Mouse (Mus musculus): ENCODE measurements around the gene Pja2. TPM values are rescaled to one million over a fixed set of nuclear protein-coding genes. Genes with fewer than 3 reads are reported as not detected.
A peak's percentile ranks its signal among the peaks of the same experiment; 100 is the strongest.

Pja2 gene
- 83.3 and 84.6 TPM in 2 replicates for polyA plus RNA-seq (2015; fragmentation: Nextera tagmentation; extraction: Ambion mirVana)

- H3K36me3 ChIP-seq: peaks cover 2% of the 10 kb centered on the region; the same call in 1 of the 2 replicates
- peak within 1 kb of the TSS; percentile 81 for H3K4me2 ChIP-seq (replicated peaks)
- under 1% methylated on average over 51 of the region's 60 CpGs for WGBS
- peak within 1 kb of the TSS; percentile 98 for H3K9ac ChIP-seq
- H3K27ac ChIP-seq: peak within 1 kb of the TSS; percentile 97
- H3K9me3 ChIP-seq: no peaks in the 10 kb centered on the region
- H3K27me3 ChIP-seq: no peaks in the 10 kb centered on the region
- peak within 1 kb of the TSS; percentile 97 for H3K4me3 ChIP-seq
- H3K4me1 ChIP-seq: peaks cover 12% of the 10 kb centered on the region
- ATAC-seq (ENCODE audit: low FRiP score, low read depth): peak; percentile 100
Observed at GRCm38 (mm10) chr17:64331898-64332769, at the start of gene Pja2. Gene Pja2, minus strand, starts transcription at chr17:64331916.

GRCm38 (mm10) chr17:64375327-64375726 is 43.6 kb upstream of the Pja2 start:
- H3K27ac ChIP-seq: no peak overlapping the region
- no peak overlapping the region for H3K4me3 ChIP-seq
- 0 out of 2 replicates have a peak, but pooled peaks have one; percentile 59 for ATAC-seq (ENCODE audit: low FRiP score, low read depth)
- no peak overlapping the region for H3K9ac ChIP-seq
- H3K36me3 ChIP-seq: no peaks in the 10 kb centered on the region
- 65% methylated on average over 4 of the region's 4 CpGs for WGBS
- H3K9me3 ChIP-seq: no peaks in the 10 kb centered on the region
- H3K27me3 ChIP-seq: no peaks in the 10 kb centered on the region
- no peak overlapping the region for H3K4me2 ChIP-seq (replicated peaks)
- no peaks in the 10 kb centered on the region for H3K4me1 ChIP-seq

GRCm38 (mm10) chr17:64363694-64364093 is 32.0 kb upstream of the Pja2 start:
- H3K9me3 ChIP-seq: no peaks in the 10 kb centered on the region
- ATAC-seq (ENCODE audit: low FRiP score, low read depth): no peak
- no peaks in the 10 kb centered on the region for H3K4me1 ChIP-seq
- H3K4me3 ChIP-seq: no peak overlapping the region
- 73% methylated on average over 1 of the region's 1 CpGs for WGBS
- no peaks in the 10 kb centered on the region for H3K27me3 ChIP-seq
- no peak overlapping the region for H3K9ac ChIP-seq
- no peaks in the 10 kb centered on the region for H3K36me3 ChIP-seq
- no peak overlapping the region for H3K27ac ChIP-seq
- H3K4me2 ChIP-seq (replicated peaks): no peak overlapping the region

- H3K9ac ChIP-seq: no peak overlapping the region
- H3K4me3 ChIP-seq: no peak overlapping the region
- H3K9me3 ChIP-seq: no peaks in the 10 kb centered on the region
- no peaks in the 10 kb centered on the region for H3K27me3 ChIP-seq
- no peak overlapping the region for H3K27ac ChIP-seq
- H3K36me3 ChIP-seq: no peaks in the 10 kb centered on the region
- H3K4me2 ChIP-seq (replicated peaks): no peak overlapping the region
- ATAC-seq (ENCODE audit: low FRiP score, low read depth): no peak
- WGBS: 62% methylated on average over 5 of the region's 5 CpGs
- H3K4me1 ChIP-seq: no peaks in the 10 kb centered on the region
Observed at GRCm38 (mm10) chr17:64362570-64362969, 30.9 kb upstream of the Pja2 start.

- H3K27ac ChIP-seq: no peak overlapping the region
- 77% methylated on average over 3 of the region's 3 CpGs for WGBS
Observed at GRCm38 (mm10) chr17:64361911-64362425, 30.3 kb upstream of the Pja2 start.

GRCm38 (mm10) chr17:64353940-64354339 is 22.2 kb upstream of the Pja2 start:
- Histone ChIP-seq H3K9me3 (peaks cover 3% of the 10 kb centered on the region; the same call in 1 of the 2 replicates), H3K4me3 (no peak overlapping the region), H3K4me2 (replicated peaks) (no peak overlapping the region), H3K27ac (no peak overlapping the region), H3K4me1 (no peaks in the 10 kb centered on the region), H3K27me3 (no peaks in the 10 kb centered on the region), H3K9ac (no peak overlapping the region), H3K36me3 (no peaks in the 10 kb centered on the region)
- WGBS: 95% methylated on average over 7 of the region's 7 CpGs
- no peak for ATAC-seq (ENCODE audit: low FRiP score, low read depth)

More at GRCm38 (mm10) chr17:64361911-64362425, 30.3 kb upstream of the Pja2 start:
- H3K36me3 ChIP-seq: no peaks in the 10 kb centered on the region
- no peaks in the 10 kb centered on the region for H3K4me1 ChIP-seq
- H3K9ac ChIP-seq: no peak overlapping the region
- H3K4me2 ChIP-seq (replicated peaks): no peak overlapping the region
- H3K9me3 ChIP-seq: no peaks in the 10 kb centered on the region
- no peaks in the 10 kb centered on the region for H3K27me3 ChIP-seq
- no peak overlapping the region for H3K4me3 ChIP-seq
- ATAC-seq (ENCODE audit: low FRiP score, low read depth): no peak

- peak overlapping the region; percentile 54 for H3K4me2 ChIP-seq (replicated peaks)
- H3K27me3 ChIP-seq: no peaks in the 10 kb centered on the region
- 30% methylated on average over 17 of the region's 17 CpGs for WGBS
- peak overlapping the region; percentile 5 for H3K4me3 ChIP-seq
- no peaks in the 10 kb centered on the region for H3K9me3 ChIP-seq
- H3K9ac ChIP-seq: peak overlapping the region; percentile 2; the same call in 1 of the 2 replicates
- no peak overlapping the region for H3K27ac ChIP-seq
- H3K36me3 ChIP-seq: no peaks in the 10 kb centered on the region
- 0 out of 2 replicates have a peak, but pooled peaks have one; percentile 28 for ATAC-seq (ENCODE audit: low FRiP score, low read depth)
- H3K4me1 ChIP-seq: 0 out of 2 replicates have a peak, but pooled peaks cover 5% of the 10 kb centered on the region
Observed at GRCm38 (mm10) chr17:64346135-64346534, 14.4 kb upstream of the Pja2 start.

GRCm38 (mm10) chr17:64344576-64345172 is 13.0 kb upstream of the Pja2 start:
- Histone ChIP-seq H3K9me3 (no peaks in the 10 kb centered on the region), H3K4me3 (no peak overlapping the region), H3K4me2 (replicated peaks) (no peak overlapping the region), H3K36me3 (no peaks in the 10 kb centered on the region), H3K9ac (no peak overlapping the region), H3K27me3 (no peaks in the 10 kb centered on the region), H3K27ac (no peak overlapping the region), H3K4me1 (0 out of 2 replicates have a peak, but pooled peaks cover 5% of the 10 kb centered on the region)
- 68% methylated on average over 7 of the region's 7 CpGs for WGBS
- peak; percentile 66; the same call in 1 of the 2 replicates for ATAC-seq (ENCODE audit: low FRiP score, low read depth)

GRCm38 (mm10) chr17:64341698-64342097 is 10.0 kb upstream of the Pja2 start:
- H3K27me3 ChIP-seq: no peaks in the 10 kb centered on the region
- 81% methylated on average over 7 of the region's 7 CpGs for WGBS
- H3K27ac ChIP-seq: no peak overlapping the region
- no peak overlapping the region for H3K4me3 ChIP-seq
- no peak overlapping the region for H3K4me2 ChIP-seq (replicated peaks)
- no peaks in the 10 kb centered on the region for H3K9me3 ChIP-seq
- H3K36me3 ChIP-seq: no peaks in the 10 kb centered on the region
- 0 out of 2 replicates have a peak, but pooled peaks cover 5% of the 10 kb centered on the region for H3K4me1 ChIP-seq
- H3K9ac ChIP-seq: no peak overlapping the region
- ATAC-seq (ENCODE audit: low FRiP score, low read depth): no peak

- no peak overlapping the region for H3K4me2 ChIP-seq (replicated peaks)
- H3K4me3 ChIP-seq: no peak overlapping the region
- H3K9ac ChIP-seq: no peak overlapping the region
- H3K4me1 ChIP-seq: no peaks in the 10 kb centered on the region
- H3K9me3 ChIP-seq: no peaks in the 10 kb centered on the region
- H3K27me3 ChIP-seq: no peaks in the 10 kb centered on the region
- no peak overlapping the region for H3K27ac ChIP-seq
- WGBS: 27% methylated on average over 5 of the region's 5 CpGs
- no peak for ATAC-seq (ENCODE audit: low FRiP score, low read depth)
- H3K36me3 ChIP-seq: no peaks in the 10 kb centered on the region
Observed at GRCm38 (mm10) chr17:64339752-64340151, 8.0 kb upstream of the Pja2 start.

GRCm38 (mm10) chr17:64337220-64337619 is 5.5 kb upstream of the Pja2 start:
- Histone ChIP-seq H3K36me3 (no peaks in the 10 kb centered on the region), H3K27ac (no peak overlapping the region), H3K9me3 (no peaks in the 10 kb centered on the region), H3K27me3 (no peaks in the 10 kb centered on the region), H3K4me1 (peaks cover 5% of the 10 kb centered on the region; the same call in 1 of the 2 replicates), H3K4me3 (no peak overlapping the region), H3K9ac (no peak overlapping the region), H3K4me2 (replicated peaks) (no peak overlapping the region)
- ATAC-seq (ENCODE audit: low FRiP score, low read depth): no peak
- WGBS: 88% methylated on average over 4 of the region's 4 CpGs

- Histone ChIP-seq H3K4me2 (replicated peaks) (no peak overlapping the region), H3K9me3 (no peaks in the 10 kb centered on the region), H3K27ac (no peak overlapping the region), H3K36me3 (no peaks in the 10 kb centered on the region), H3K9ac (no peak overlapping the region), H3K4me3 (no peak overlapping the region), H3K27me3 (no peaks in the 10 kb centered on the region), H3K4me1 (peaks cover 12% of the 10 kb centered on the region)
- WGBS: 86% methylated on average over 4 of the region's 4 CpGs
- ATAC-seq (ENCODE audit: low FRiP score, low read depth): no peak
Observed at GRCm38 (mm10) chr17:64333956-64334355, 2.2 kb upstream of the Pja2 start.
